Mouse (Mus musculus) limb, embryonic 14.5 days (tissue): Measurements from ENCODE around the gene Cys1. TPM values are rescaled to one million over a fixed set of nuclear protein-coding genes. Genes with fewer than 3 reads are reported as not detected.

ENCODE experiments used
- ATAC-seq: fragments of 200-750 bp; cut with Nextera tagmentation; 2 replicates; pipeline ENCODE4 v1.8.0; 2017; ENCODE audit warnings: low read depth, moderate number of reproducible peaks, moderate TSS enrichment; ENCODE audit not compliant: low FRiP score
- DNase-seq: peaks from one replicate; pipeline ENCODE4 v3.0.0-alpha.2; 2015; ENCODE audit warnings: low spot score
- H3K27ac ChIP-seq: fragments of 300-500 bp; sonication (generic); replicated peaks from 2 replicates; pipeline ENCODE4 v1.5.1; 2014; ENCODE audit warnings: low read depth, mild to moderate bottlenecking, low read length, moderate library complexity, mixed read lengths
- H3K27me3 ChIP-seq: fragments of 300-500 bp; sonication (generic); 2 replicates; pipeline ENCODE4 v1.6.1; 2014; ENCODE audit warnings: low read length, mixed read lengths; ENCODE audit not compliant: control insufficient read depth, insufficient read depth
- H3K36me3 ChIP-seq: fragments of 300-500 bp; sonication (generic); 2 replicates; pipeline ENCODE4 v1.6.1; 2014; ENCODE audit warnings: mild to moderate bottlenecking, low read length, moderate library complexity, mixed read lengths; ENCODE audit not compliant: control insufficient read depth, insufficient read depth
- H3K4me1 ChIP-seq: fragments of 300-500 bp; sonication (generic); 2 replicates; pipeline ENCODE4 v1.6.1; 2014; ENCODE audit warnings: antibody characterized with exemption, low read length, mixed read lengths; ENCODE audit not compliant: control insufficient read depth, insufficient read depth
- H3K4me2 ChIP-seq: fragments of 300-500 bp; sonication (generic); replicated peaks from 2 replicates; pipeline ENCODE4 v1.6.1; 2014; ENCODE audit warnings: low read depth, mild to moderate bottlenecking, low read length, moderate library complexity; ENCODE audit not compliant: severe bottlenecking
- H3K4me3 ChIP-seq: fragments of 300-500 bp; sonication (generic); replicated peaks from 2 replicates; pipeline ENCODE4 v1.5.1; 2014; ENCODE audit warnings: low read length
- H3K9ac ChIP-seq: fragments of 300-500 bp; sonication (generic); 2 replicates; pipeline ENCODE4 v1.6.1; 2014; ENCODE audit warnings: mild to moderate bottlenecking, low read depth, low read length, moderate library complexity; ENCODE audit not compliant: severe bottlenecking
- H3K9me3 ChIP-seq: fragments of 300-500 bp; sonication (generic); 2 replicates; pipeline ENCODE4 v1.6.1; 2016; ENCODE audit warnings: low read length; ENCODE audit not compliant: control insufficient read depth
- POLR2A ChIP-seq: fragments of 200-500 bp; IDR thresholded peaks from 2 replicates; pipeline ENCODE4 v1.8.0; 2012; ENCODE audit warnings: inconsistent platforms, mild to moderate bottlenecking, moderate library complexity, borderline replicate concordance; ENCODE audit not compliant: insufficient read depth, insufficient read length; ENCODE audit errors: extremely low read depth
- WGBS: fragments of 180-500 bp; shearing (Covaris S2); extraction: QIAGEN DNeasy Blood & Tissue Kit; methylation state at CpG from one replicate; pipeline ENCODE4 v1.1.7; 2014; 5-methylcytosine and 5-hydroxymethylcytosine counted together
- polyA plus RNA-seq, 2 experiments: library from polyadenylated mRNA; depleted of rRNA in 1 of 2; stranded (reverse) in 1 of 2; unstranded in 1 of 2; fragments of >200 nt; fragmentation: Nextera tagmentation in 1 of 2; extraction: Ambion mirVana in 1 of 2; gene quantifications; 2 replicates each; pipeline versions ENCODE4 v1.2.1 to v1.2.3; 2012 to 2014

The Cys1 gene
- polyA plus RNA-seq, 2 experiments: 8.9 to 11.3 TPM

DNA sequence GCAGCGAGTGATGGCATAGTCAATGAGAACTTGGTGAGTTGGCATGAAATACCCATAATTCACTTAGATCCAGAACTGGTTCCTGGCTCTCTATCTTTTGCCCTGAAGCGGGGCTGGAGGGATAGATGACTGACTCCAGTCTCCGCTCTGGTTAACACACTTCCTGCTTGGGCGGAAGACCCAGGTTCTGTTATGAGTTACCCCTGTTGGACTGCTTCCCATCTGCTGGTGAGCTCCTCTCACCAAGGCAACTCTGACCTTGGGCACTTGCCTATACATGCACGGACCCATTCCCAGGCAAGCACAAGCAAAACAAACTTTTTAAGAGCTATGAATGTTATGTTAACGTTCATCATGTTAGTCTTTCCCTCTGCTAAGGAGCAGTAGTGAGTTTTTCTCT lies 27.8 kb upstream of the Cys1 start:
- Histone ChIP-seq H3K4me1 (peaks cover 29% of the 10 kb centered on the region), H3K36me3 (peaks cover 39% of the 10 kb centered on the region), H3K27me3 (no peaks in the 10 kb centered on the region), H3K4me2 (peak overlapping the region; percentile 85), H3K9me3 (no peaks in the 10 kb centered on the region), H3K27ac (no peak overlapping the region), H3K4me3 (peak overlapping the region; percentile 93), H3K9ac (peak overlapping the region; percentile 77)
- TF ChIP-seq POLR2A: no peak
- no peak for ATAC-seq
- WGBS: 10% methylated on average over 6 of the region's 6 CpGs
- no peak for DNase-seq

DNA sequence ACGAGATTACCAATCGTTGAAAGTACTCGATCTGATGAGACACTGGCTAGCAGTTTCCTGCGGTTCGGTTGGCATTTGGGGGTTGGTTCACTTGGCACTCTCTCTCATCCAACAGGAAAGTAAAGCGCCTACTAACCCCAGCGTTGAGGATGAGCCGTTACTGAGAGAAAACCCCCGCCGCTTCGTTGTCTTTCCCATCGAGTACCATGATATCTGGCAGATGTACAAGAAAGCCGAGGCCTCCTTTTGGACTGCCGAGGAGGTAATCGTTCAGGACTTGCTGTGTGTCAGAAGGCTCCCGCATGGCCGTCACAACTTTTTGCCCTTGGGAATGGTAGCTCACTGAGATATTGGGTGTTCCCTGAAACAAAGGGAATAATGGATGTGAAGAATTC lies 27.2 kb upstream of the Cys1 start:
- peak overlapping the region; percentile 9 for H3K27ac ChIP-seq
- H3K4me3 ChIP-seq: peak overlapping the region; percentile 93
- H3K4me2 ChIP-seq: peak overlapping the region; percentile 85
- DNase-seq (no peak), ATAC-seq (no peak)
- no peaks in the 10 kb centered on the region for H3K27me3 ChIP-seq
- peaks cover 29% of the 10 kb centered on the region for H3K4me1 ChIP-seq
- WGBS: 2% methylated on average over 17 of the region's 17 CpGs
- H3K36me3 ChIP-seq: peaks cover 35% of the 10 kb centered on the region
- no peak for TF ChIP-seq POLR2A
- H3K9ac ChIP-seq: peak overlapping the region; percentile 77
- H3K9me3 ChIP-seq: no peaks in the 10 kb centered on the region

DNA sequence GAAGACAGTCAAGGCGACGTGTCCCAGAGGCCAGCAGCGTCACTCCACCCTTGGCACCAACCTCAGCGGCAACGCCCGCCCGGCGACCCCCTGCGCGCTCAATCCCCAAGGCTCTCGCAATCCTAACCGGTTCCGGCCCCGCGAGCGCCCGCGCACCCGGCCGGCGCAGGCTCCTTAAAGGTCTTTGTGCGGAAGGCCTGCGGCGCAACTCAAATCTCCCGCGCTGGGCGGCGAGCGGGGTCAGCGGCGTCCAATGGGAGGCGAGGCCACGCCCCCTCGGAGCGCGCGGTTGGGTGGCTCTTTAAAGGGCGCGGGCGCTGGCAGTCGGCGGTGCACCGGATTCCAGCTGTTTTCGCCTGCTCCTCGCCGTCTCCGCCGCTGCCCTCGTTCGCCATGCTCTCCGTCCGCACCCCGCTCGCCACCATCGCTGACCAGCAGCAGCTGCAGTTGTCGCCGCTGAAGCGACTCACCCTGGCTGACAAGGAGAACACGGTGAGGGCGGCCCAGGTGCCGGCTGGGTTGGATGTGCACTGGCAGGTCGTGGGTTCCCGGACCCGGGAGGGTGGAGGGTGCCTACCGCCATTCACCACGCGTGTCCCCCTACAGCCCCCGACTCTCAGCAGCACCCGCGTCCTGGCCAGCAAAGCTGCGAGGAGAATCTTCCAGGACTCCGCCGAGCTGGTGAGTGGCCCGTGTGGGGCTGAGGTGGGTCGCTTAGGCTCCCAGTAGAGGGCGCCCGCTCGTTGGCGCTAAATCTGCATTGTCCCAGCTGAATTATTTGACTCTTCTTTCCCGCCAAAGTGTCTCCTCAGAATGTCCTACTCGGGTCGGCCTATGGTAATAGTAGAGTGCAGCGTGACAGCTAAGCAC lies 26.6 kb upstream of the Cys1 start, which contains the start of gene Rrm2:
Rrm2 (plus strand) TSS at position 288 of the 870 bp plus-strand sequence.
- Histone ChIP-seq H3K4me3 (peak within 1 kb of the TSS; percentile 93), H3K4me2 (peak within 1 kb of the TSS; percentile 85), H3K27me3 (no peaks in the 10 kb centered on the region), H3K9me3 (no peaks in the 10 kb centered on the region), H3K9ac (peak within 1 kb of the TSS; percentile 77), H3K27ac (peak within 1 kb of the TSS; percentile 61), H3K4me1 (peaks cover 29% of the 10 kb centered on the region), H3K36me3 (peaks cover 29% of the 10 kb centered on the region)
- DNase-seq (peak; percentile 95), ATAC-seq (peak; percentile 87)
- no peak for TF ChIP-seq POLR2A
- WGBS: under 1% methylated on average over 70 of the region's 83 CpGs

DNA sequence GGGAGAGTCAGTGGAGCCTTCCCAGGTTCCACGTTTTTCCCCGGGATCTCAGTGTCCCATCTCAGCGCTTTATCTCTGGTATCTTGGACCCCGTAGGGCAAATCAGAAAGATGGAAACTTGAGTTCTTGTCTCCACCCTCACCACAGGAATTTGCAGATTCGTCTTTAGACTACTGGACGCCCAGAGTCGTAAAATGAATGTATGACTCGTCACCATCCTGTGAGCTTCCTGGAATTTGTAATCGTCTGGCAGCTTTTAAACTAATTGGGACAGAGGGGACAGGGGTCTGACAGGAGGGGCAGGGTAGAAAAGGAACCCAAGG lies 25.8 kb upstream of the Cys1 start:
- DNase-seq: no peak
- peaks cover 29% of the 10 kb centered on the region for H3K4me1 ChIP-seq
- H3K9ac ChIP-seq: peak overlapping the region; percentile 77
- 0% methylated on average over 9 of the region's 9 CpGs for WGBS
- TF ChIP-seq POLR2A: no peak
- peak overlapping the region; percentile 85 for H3K4me2 ChIP-seq
- peak overlapping the region; percentile 93 for H3K4me3 ChIP-seq
- no peaks in the 10 kb centered on the region for H3K27me3 ChIP-seq
- no peak for ATAC-seq
- no peak overlapping the region for H3K27ac ChIP-seq
- peaks cover 22% of the 10 kb centered on the region for H3K36me3 ChIP-seq
- no peaks in the 10 kb centered on the region for H3K9me3 ChIP-seq

DNA sequence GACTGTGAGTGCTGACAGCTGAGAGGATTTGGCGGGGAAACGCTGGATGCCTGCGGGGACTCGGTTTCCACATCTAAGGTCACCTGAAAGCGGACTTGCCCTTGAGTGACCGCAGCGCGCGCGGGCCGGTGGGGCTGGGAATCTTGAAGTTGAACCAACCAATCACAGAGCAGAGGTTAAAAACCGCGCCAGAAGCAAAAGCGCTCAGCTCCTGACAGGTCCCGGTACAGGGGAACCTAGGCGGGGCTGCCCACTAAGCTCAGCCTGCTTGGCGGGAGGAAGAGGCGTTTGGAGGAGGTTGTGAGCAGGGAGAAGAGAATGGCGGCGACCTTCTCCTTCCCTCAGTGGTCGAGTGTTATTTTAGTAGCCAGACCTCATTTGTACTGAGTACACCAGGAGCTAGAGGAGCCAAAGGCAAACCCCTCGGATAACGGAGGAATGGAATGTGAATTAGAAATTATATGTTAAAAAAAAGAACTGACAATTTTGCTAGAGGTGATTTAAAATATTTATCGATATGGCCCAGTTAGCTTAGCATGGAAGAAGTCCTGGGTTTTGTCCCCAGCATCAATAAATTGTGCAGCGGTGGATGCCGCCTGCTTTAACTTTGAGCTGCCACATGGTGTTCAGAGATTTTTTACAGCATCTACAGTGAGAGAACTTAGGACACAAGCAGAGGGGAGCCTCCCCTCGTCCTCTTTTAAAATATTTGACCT lies 25.3 kb upstream of the Cys1 start:
- peak overlapping the region; percentile 85 for H3K4me2 ChIP-seq
- TF ChIP-seq POLR2A: no peak
- DNase-seq (peak; percentile 49), ATAC-seq (no peak)
- H3K27ac ChIP-seq: no peak overlapping the region
- H3K9me3 ChIP-seq: no peaks in the 10 kb centered on the region
- H3K4me3 ChIP-seq: peak overlapping the region; percentile 93
- H3K9ac ChIP-seq: no peak overlapping the region
- H3K36me3 ChIP-seq: peaks cover 17% of the 10 kb centered on the region
- H3K4me1 ChIP-seq: peaks cover 29% of the 10 kb centered on the region
- 1% methylated on average over 27 of the region's 27 CpGs for WGBS
- no peaks in the 10 kb centered on the region for H3K27me3 ChIP-seq
